Mouse (Mus musculus) embryo, embryonic 10.5 days (tissue): ENCODE measurements around the gene Sptlc3.

Experiments
- DNase-seq: peaks from one replicate; pipeline ENCODE4 v3.0.0-alpha.2; 2015; ENCODE audit warnings: low spot score

Gene Sptlc3

GRCm38 (mm10) chr2:139637861-139638260 lies 144.1 kb downstream of the Sptlc3 start:
- DNase-seq: peak; percentile 34

DNA sequence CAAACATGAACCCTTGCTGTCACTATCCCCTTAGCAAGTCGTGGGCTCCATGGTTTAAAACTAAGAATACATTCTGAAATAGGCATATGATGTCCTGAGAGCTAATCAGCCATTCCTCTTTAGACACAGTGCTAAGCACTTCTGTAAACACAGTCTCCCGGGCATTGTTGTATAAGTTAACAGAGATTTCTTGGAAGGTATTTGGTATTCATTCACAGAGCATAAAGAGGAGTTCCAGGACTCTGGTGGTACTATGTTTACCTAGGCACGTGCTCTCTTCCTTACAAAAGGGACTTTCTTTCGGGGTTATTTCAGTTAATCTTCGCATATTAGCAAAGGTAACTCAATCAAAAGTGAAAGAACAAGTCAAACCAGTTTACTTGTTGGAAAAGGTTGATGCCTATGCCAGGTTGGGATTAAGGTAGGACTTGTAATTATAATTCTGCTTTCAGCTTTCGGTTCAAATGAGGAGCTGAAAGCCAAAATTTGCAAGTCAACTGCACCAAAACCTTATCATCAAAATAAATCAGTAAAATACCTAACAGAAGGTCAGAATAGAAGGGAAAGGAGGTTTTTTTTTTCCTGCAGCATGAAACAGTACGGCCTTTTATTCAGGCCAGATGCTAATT lies 148.2 kb downstream of the Sptlc3 start:
- DNase-seq: no peak

- DNase-seq: no peak
These were observed 155.8 kb downstream of the Sptlc3 start for GRCm38 (mm10) chr2:139649518-139649917.

- no peak for DNase-seq
These were observed 163.0 kb downstream of the Sptlc3 start for GRCm38 (mm10) chr2:139656750-139657149.

DNA sequence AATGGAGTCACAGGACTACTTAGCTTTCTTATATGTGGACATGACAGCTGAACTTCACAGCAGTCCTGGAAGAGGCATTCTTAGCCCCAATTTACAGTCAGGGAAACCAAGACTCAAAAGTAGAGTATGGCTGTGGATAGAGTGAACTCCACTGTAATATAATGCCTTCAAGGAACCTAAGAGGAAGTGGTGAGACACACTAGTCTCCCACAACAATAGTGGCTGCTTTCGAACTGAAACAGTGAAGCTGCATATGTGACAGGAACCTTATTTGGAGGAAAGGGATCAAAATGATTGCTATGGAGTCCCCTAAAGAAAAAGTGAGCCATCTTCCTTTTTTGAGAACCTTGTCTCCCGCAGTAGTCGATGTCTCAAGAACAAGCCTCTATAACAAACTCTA lies 178.1 kb downstream of the Sptlc3 start:
- no peak for DNase-seq

DNA sequence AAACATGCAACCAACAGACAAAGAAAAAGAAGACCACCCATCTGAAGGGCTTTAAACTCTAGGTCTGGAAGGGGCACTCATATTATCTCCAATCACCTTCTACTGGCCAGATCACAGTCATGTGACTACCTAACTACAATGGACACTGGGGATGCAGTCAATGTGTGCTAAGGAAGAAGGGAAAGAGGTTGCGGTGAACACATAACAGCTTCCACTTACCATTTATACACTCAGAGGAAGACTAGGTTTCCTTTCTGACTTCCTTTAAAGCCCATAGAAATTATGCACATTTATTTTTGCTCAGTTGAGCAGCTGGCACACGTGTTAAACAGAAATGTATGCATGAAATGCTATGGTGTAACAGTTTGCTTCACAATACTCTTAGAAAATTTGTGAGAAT lies 178.7 kb downstream of the Sptlc3 start:
- DNase-seq: no peak

GRCm38 (mm10) chr2:139677065-139677762 lies 183.5 kb downstream of the Sptlc3 start:
- DNase-seq: peak; percentile 78

GRCm38 (mm10) chr2:139677809-139678274 lies 184.1 kb downstream of the Sptlc3 start, which contains the start of gene Ism1:
Ism1 (plus strand) TSS chr2:139678178.
- DNase-seq: peak; percentile 64

DNA sequence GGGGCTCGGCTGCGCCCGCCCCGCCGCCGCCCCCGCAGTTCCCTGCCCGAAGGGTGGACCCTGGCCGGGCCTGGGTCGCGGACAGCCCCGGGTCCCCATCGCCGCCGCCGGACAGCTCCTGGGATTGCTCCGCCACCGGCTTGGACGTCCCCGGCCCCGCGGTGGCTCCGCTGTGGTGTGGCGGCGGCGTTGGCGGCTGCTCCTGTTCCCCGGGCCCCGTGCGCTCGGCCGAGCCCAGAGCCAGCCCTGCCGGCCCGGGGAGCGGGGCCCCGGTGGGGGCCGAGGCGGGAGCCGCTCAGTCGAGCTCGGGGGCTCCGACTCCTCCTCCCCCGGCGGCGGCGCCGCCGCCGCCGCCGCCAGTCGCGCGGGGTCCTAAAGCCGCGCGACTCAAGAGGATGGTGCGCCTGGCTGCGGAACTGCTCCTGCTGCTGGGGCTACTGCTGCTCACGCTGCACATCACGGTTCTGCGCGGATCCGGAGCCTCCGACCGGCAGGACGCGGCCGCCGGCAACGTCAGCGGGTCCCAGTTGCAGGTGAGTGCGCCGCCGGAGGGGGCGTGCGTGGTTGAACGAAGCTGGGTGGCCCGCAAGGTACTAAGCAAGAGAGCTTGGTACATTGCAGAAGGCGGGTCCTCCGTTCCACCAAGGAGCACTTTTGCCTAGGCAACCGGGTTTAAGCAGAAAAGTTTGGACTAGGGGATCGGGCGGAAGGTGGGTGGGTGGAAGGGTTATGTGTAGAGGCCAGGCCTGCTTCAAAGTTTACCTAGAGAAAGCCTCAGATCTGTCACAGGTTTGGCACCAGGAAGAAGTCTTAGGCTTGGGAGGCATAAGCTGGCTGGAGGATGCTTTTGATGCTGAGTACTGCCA lies 184.8 kb downstream of the Sptlc3 start:
- DNase-seq: peak; percentile 83

- DNase-seq: no peak
These were observed 188.8 kb downstream of the Sptlc3 start for GRCm38 (mm10) chr2:139682540-139682939.
